Mouse (Mus musculus): Measurements from ENCODE around the gene Dnajc8. TPM values are rescaled to one million over a fixed set of nuclear protein-coding genes. Genes with fewer than 3 reads are reported as not detected.

Dnajc8 gene
- total RNA-seq (2021), result 10 to 100 TPM; 51.0 to 52.9 TPM
- long read RNA-seq, experiment 1, transcript Dnajc8-202 (9 exons, 1,401 nt), result major isoform, 88 of 94 reads
- long read RNA-seq, experiment 1, partial matches to known transcripts, result 0 of 94 reads
- long read RNA-seq, experiment 1, other reads (novel, unspliced or antisense), result 6 of 94 reads
- long read RNA-seq, experiment 2, transcript Dnajc8-202 (9 exons, 1,401 nt), result major isoform, 41 of 43 reads
- long read RNA-seq, experiment 2, partial matches to known transcripts, result 0 of 43 reads
- long read RNA-seq, experiment 2, other reads (novel, unspliced or antisense), result 2 of 43 reads

DNA sequence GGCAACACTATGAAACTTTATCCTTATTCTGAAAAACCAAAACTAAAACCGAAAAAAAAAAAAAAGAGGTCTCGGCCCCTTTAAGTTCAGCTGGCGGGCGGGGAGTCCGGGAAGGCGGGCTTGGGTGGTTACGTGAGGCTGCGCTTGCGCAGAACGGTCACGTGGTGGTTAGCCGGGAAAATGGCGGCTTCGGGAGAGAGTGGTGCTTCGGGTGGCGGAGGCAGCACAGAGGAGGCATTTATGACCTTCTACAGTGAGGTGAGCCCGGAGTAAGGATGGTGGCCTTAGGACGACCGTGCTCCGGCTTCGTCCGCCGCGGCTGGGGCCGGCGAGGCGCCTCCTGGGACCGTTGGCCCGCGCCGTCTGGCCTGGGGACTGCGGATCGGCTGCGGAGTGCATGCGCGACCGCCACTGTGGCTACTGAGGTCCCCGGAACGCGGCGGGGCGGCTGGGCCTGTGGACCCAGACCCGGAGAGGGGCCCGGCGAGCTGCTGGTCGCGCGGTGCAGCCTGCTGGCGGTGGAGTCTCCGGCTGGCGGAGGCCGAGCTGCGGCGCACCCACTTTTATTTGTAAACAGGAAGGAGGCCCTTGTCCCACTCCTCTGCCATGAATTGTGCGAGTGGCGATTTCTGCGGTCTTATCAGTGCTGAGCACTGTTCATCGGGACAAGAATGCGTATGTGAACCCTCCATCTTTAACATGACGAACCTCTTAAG, at the start of gene Dnajc8:
Gene Dnajc8 (plus strand): TSS at position 145 of the 716 bp plus-strand sequence.
- DNase-seq, result peak; percentile 96 to 97

- peak in 1 of 2 experiments; percentile 13 for DNase-seq
Observed at GRCm38 (mm10) chr4:132488521-132488920, 46.8 kb upstream of the Dnajc8 start.

DNA sequence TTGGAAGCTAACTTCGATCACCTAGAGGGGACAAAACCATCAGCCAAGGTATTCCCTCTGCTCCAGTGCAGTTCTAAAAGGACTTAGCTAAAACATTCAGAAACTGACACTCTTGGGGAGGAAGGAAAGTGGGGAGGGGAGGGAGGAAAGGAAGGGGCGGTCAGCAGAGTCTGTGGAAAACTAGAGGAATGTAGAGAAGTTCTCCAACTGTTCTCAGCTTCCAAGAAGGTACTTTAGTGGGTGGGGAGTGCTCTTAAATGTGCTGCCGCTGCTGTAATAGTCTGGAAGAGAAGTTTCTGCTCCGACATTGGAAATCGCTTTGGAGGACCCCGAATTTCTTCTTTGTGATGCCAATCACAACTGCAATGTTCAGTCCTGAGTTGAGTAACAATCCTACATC, 46.4 kb upstream of the Dnajc8 start:
- DNase-seq, result no peak

DNA sequence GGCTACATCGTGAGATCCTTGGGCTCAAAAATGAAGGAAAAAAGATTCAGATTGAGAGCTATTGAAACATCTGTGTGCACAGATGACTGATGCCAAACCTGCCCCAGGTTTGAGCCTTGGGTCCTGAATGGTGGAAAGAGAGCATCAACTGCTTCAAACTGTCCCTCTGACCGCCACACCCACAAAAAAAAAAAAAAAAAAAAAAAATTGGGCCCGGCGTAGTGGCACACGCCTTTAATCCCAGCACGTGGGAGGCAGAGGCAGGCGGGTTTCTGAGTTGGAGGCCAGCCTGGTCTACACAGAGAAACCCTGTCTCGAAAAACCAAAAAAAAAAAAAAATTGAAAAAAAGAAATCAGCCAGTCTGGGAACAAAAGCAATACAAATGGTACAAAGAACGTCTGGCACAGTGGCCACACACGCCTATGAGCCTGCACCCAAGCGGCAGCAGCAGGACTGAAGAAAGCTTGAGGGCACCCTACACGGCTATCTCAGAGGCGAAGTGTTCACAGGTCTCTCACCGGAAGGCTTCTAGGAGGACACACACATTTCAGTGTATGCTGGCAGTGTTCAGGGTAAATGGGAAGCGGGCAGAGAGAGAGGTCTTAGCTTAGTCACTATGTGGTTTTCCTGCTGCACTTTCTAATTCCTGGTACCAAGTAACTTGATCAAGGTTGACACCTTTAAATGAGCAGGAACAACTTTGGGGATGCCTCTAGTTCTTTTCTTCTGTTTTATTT, 44.9 kb upstream of the Dnajc8 start:
- no peak for DNase-seq

GRCm38 (mm10) chr4:132491057-132491456, 44.3 kb upstream of the Dnajc8 start:
- DNase-seq, result no peak

DNA sequence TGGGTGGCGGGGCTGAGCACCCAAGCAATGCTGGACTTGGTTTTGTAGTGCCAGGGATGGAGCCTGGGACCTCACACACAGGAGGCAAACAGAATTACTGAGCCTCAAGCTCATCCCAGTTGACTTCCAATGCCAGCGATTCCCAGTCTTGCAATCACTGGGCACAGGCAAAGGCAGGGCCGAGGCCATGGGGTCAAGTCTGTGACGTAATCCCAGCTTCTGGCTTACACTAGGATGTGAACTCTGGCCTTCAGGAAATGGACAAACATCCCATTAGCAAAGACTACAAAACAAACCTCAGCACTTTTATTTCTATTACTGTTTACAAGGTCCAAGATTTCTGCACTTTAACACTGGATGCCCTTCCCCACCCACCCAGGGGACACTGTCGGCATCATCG, 43.6 kb upstream of the Dnajc8 start:
- DNase-seq, result peak; percentile 33 to 51

- DNase-seq, result peak; percentile 43 to 61
Observed at GRCm38 (mm10) chr4:132492178-132493060, 42.9 kb upstream of the Dnajc8 start.

- DNase-seq, result peak in 1 of 2 experiments; percentile 45
Observed at GRCm38 (mm10) chr4:132494271-132494918, 41.0 kb upstream of the Dnajc8 start.

GRCm38 (mm10) chr4:132501639-132502038, 33.7 kb upstream of the Dnajc8 start:
- DNase-seq, result no peak

- DNase-seq, result no peak
Observed at GRCm38 (mm10) chr4:132503344-132503743, 32.0 kb upstream of the Dnajc8 start.

- no peak for DNase-seq
Observed at GRCm38 (mm10) chr4:132505034-132505738, 30.2 kb upstream of the Dnajc8 start.

DNA sequence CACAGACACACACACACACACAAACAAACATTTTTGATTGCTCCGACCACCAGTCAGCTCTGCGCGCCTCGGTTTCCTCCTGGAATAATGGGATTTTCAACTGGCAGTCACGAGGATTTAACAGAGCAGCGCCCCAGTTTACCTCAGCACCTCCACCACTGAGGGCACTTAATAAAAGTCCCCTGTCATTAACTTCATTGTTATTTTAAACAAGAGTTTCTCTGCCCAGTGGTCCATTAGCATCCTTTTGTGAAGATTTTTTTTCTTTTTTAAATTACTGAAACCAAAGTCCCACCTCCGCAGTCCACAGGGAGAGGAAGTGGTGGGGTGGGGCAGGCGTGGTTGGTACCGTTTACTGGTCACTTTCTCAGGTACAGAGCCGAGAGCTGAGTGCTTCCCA, 29.6 kb upstream of the Dnajc8 start:
- no peak for DNase-seq

DNA sequence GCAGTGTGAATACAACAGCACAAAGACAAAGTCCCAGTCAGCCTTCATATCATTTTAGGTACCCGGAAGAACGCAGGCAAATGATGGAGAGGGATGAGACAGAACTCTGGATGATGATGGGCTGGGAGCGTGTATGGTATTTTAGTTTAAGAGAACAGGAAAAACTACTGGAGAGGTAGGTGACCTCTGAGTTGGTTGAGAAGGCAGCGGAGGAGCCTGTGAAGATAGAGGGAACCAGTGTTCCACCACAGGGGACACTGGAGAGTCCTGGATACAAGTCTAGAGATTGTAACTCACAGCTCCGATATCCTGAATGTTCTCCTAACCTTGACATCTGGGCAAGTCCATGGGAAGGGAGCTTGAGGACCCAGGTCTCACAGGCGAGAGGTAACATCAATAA, 29.1 kb upstream of the Dnajc8 start:
- DNase-seq, result no peak

GRCm38 (mm10) chr4:132507210-132507609, 28.1 kb upstream of the Dnajc8 start:
- no peak for DNase-seq

- peak; percentile 81 to 83 for DNase-seq
Observed at GRCm38 (mm10) chr4:132509621-132510296, 25.6 kb upstream of the Dnajc8 start.

DNA sequence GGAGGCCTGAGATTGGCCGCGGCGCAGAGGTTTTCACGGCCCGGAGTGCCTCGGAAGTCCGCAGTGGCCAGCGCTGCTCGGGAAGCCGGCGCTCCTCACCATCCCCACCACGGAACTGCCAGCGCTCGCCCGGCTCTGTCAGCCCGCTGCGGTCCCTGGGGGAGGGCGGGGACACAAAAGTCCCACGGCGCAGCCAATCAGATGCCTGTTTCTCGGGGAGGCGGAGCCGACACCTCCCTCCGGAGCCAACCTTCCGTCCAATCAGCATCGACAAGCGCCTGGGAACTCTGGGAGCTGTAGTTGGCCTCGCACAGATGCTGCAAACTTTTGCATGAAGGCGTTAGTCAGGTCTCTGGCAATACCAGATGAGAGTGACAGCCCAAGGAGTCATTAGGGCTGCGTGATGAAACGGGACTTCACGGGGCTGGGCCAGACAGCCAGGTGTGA, 25.0 kb upstream of the Dnajc8 start, which contains the start of gene Sesn2:
Gene Sesn2 (minus strand): TSS at position 150 of the 447 bp plus-strand sequence.
- DNase-seq, result peak; percentile 98 to 99

DNA sequence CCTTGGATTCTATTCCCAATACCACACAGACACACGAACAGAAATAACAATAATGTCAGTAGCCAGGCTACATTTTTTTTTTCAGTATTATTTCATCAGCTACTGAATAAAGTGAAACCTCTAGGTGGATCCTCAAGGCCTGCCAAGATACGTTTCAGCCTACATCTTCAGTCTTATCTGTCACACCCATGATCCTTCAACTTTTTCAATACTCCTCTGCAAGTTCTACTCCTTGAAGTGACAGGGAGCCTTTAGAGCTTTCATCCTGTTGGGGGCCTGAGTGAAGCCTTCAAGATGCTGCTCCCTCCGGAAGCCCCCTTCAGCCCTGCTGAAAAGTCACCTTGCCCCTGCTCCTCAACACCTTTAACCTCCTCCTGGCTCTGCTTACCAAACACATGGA, 23.3 kb upstream of the Dnajc8 start:
- DNase-seq, result no peak

DNA sequence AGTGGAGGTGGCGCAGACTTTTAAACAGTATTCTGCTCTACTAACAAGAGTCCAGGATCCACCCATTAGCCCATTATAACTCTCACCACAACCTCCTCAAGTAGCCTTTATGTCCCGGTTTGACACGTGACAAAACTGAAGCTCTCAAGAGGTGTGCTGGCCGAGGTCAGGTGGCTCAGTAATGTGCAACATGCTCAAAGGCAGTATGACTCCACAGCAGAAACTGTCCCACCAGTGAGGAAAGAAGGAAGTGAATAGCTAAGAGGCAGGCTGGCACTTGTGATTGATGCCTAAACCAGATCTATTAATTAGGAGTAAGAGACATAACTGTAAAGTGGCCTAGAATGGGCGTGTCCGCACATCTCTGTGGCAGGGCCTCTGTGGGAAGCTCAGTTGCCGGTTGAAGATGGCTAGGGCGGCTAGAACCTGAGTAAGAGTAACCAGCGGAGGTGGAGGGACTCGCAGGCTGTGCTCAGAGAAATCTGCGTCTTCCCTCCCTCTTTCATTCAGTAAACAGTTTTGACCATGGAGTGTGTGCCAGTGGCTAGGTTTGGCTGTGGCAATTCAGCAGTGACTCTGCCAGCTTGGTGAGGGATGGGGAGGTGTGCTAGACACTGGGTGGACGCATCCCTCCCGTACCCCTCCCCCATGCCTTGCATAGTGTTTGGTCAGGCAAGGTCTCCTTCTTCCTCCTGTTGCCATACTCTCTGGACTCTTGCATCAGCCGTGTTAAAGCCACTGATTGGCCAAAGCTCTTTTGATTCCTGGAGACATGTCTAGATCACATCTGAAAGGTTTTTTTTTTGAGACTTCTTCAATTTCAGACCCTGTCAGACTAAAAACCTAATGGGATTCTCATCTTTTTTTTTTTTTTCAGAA, 21.7 kb upstream of the Dnajc8 start:
- DNase-seq, result no peak

All from heart, adult 18-20 months (tissue).